Mouse (Mus musculus) brown adipose tissue, adult 24 weeks (tissue): Measurements from ENCODE around the gene Rffl. TPM values are rescaled to one million over a fixed set of nuclear protein-coding genes. Genes with fewer than 3 reads are reported as not detected.

ENCODE experiments used
- H3K27ac ChIP-seq: fragments of 200-500 bp; replicated peaks from 2 replicates; pipeline ENCODE4 v1.5.1; 2012; ENCODE audit warnings: low read depth, mild to moderate bottlenecking, low read length
- H3K4me1 ChIP-seq: fragments of 200-500 bp; 2 replicates; pipeline ENCODE4 v1.6.1; 2012; ENCODE audit warnings: low read length, mixed read lengths; ENCODE audit not compliant: control insufficient read depth, insufficient read depth, insufficient read length
- H3K4me3 ChIP-seq: fragments of 200-500 bp; 2 replicates; pipeline ENCODE4 v1.5.1; 2012; ENCODE audit warnings: low read depth, mild to moderate bottlenecking, low read length, moderate library complexity; ENCODE audit not compliant: insufficient read depth
- polyA plus RNA-seq: library from polyadenylated mRNA; stranded (reverse); fragments of >200 nt; gene quantifications from 2 replicates; pipeline ENCODE4 v1.2.4, GENCODE M21; 2012; ENCODE audit not compliant: missing spikeins, insufficient read depth, insufficient read length

The Rffl gene
- polyA plus RNA-seq, 1 experiment: 6.3 TPM

DNA sequence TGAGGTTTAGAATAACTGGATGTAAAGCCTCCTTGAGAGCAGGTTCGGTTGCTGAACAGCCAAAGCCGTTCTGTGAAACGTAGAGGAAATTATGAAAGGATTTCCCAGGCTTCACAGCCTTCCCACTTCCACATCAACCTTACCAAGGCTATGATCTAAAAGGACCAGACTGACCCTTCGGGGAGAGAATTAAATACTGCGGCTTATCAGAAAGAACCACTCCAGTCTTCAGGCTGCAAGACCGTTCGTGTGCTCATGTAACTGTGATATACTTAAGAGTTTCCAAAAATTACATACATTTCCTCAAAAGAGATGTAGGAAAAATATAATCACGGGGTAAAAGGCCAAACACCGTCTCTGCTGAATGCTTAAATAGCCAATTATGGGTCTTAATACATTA, 8.4 kb downstream of the Rffl start:
- Histone ChIP-seq H3K4me1 (peaks cover 9% of the 10 kb centered on the region), H3K4me3 (no peak overlapping the region), H3K27ac (no peak overlapping the region)

DNA sequence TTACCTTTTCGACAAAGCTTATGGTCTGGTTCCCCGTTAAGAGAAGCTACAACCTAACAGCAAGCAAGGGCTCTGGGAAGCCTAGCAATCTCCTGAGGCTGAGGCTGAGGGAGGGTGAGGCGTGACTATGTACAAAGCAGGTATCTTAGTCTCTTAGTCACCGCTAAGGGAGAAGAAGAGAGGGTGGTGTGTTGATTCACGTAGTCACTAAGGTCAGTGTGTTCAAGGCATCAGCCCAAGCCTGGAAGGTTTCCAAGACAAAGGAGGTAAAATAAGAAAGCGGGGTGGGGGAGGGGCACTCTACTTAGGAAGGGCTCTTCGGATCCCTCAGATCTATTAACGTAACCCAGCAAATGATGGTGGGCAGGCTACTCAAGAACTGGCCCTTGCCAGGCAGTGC, 9.5 kb downstream of the Rffl start:
- Histone ChIP-seq H3K4me1 (peaks cover 12% of the 10 kb centered on the region), H3K4me3 (no peak overlapping the region), H3K27ac (no peak overlapping the region)

GRCm38 (mm10) chr11:82860759-82861158, 10.3 kb downstream of the Rffl start:
- no peak overlapping the region for H3K4me3 ChIP-seq
- H3K4me1 ChIP-seq: peaks cover 12% of the 10 kb centered on the region
- H3K27ac ChIP-seq: no peak overlapping the region

DNA sequence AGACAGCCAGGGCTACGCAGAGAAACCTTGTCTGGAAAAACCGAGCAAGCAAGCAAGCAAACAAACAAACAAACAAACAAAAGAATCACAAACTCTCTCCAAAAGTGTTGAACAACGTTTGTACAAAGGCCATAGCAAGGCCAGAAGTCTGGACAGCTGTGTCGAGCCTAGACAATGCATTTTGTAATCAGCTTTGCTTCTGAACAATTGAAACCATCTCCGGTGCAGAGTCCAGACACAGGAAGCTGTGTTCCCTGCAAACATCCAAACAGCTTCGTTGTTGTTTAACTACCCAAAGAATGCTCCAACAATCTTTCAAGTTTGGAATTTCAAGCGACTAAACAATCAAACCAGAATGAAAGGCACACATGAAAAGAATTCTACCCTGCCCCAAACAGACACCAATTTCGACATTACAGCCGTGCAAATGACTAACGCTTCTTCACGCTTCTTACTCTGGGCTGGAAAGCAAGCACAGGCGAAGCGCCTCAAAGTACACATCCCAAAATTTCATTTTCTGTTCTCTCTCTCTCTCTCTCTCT, 13.6 kb downstream of the Rffl start:
- Histone ChIP-seq H3K27ac (peak overlapping the region; percentile 78), H3K4me3 (no peak overlapping the region; the same call in 1 of the 2 replicates), H3K4me1 (peaks cover 17% of the 10 kb centered on the region)

DNA sequence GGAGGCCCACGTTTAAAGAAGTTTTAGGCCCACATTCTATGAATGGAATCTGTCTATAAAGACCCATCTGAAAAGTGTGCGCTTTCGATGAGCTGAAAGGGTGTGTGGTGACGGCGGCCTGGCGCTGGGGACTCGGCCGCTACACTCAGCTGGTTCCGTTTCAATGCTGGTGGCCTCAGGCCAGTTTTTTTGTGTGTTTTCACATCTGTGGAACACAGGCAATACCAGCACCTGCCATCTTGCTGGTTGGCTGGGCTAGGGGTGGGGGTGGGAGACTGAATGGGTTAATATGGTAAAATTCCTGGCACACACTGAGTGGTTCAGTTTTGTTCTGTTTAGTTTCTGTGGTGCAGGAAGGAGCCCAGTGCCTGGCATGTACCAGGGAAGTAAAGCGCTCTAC, 15.0 kb downstream of the Rffl start:
- Histone ChIP-seq H3K4me3 (no peak overlapping the region), H3K27ac (no peak overlapping the region), H3K4me1 (peaks cover 9% of the 10 kb centered on the region)

DNA sequence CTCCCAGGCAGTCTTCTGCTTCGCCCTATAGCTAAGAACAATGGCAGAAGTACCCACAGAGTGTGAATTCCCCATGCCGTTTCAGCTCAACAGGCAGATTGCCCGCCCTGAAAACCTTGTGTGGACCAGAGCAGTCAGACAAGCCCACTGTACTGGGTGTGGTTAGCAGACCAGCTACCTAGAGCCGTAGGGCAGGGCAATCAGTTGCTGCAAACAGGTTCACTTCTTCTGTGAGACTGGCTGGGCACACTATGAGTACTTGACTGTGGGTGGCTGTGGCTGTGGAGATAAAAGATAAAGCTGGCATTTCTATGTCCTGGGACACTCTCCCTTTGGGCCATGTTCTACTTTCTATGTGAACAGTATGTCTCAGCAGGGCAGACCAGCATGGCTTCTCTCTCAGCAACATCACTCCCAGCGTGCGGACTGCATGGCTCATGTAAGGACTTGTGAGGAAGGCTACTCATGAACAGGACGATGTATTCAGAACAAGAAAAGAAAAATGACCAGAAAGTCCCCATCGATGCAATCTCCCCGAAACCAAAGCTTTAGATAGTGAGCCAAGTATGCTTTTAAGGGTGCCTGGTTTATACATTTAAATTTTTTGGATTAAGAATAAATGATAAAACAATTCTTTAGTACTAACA, 15.6 kb downstream of the Rffl start:
- H3K4me1 ChIP-seq: peaks cover 9% of the 10 kb centered on the region; the same call in 1 of the 2 replicates
- no peak overlapping the region for H3K4me3 ChIP-seq
- H3K27ac ChIP-seq: no peak overlapping the region

DNA sequence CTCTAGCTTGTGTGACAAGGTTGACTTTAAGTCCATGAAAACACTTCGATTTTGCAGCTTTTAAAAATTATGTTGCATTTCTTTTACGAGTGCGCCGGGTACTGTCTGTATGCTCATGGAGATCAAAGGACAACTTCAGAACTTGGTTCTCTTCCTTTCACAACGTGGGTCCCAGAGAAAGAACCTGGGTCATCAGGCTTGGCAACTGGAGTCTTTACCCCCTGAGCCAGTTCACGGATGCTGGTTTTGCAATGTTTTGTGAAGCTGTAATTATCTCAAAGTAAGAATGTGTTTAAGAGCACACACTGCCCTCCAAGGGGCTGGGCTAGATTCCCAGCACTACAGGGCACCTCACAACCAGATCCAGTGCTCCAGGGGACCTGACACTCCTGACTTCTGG, 16.9 kb downstream of the Rffl start:
- Histone ChIP-seq H3K4me3 (no peak overlapping the region), H3K4me1 (peaks cover 9% of the 10 kb centered on the region; the same call in 1 of the 2 replicates), H3K27ac (no peak overlapping the region)

GRCm38 (mm10) chr11:82852958-82853357, 18.1 kb downstream of the Rffl start:
- peaks cover 9% of the 10 kb centered on the region; the same call in 1 of the 2 replicates for H3K4me1 ChIP-seq
- H3K4me3 ChIP-seq: no peak overlapping the region
- no peak overlapping the region for H3K27ac ChIP-seq

- Histone ChIP-seq H3K4me1 (peaks cover 10% of the 10 kb centered on the region; the same call in 1 of the 2 replicates), H3K27ac (no peak overlapping the region), H3K4me3 (no peak overlapping the region)
Measured at GRCm38 (mm10) chr11:82852540-82852939, 18.5 kb downstream of the Rffl start.

DNA sequence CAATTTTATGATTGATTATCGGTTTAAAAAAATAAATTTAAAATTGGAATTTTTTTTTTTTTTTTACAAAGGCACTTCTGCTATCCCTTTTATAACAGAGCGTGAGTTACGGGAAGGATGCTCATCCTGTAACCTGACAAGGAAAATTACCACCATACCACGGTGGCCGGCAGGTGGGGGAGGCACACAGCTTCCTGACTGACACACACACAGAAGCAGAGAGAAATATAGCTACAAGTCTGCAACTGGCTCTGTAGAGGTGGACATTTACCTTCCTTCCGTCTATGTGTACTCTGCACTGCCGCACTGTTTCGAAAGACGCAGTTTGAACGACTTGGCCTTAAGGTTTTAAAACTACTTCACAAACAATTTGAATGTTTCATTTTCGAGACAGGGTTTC, 18.9 kb downstream of the Rffl start:
- Histone ChIP-seq H3K4me3 (no peak overlapping the region), H3K27ac (no peak overlapping the region), H3K4me1 (peaks cover 13% of the 10 kb centered on the region)

GRCm38 (mm10) chr11:82850259-82850658, 20.8 kb downstream of the Rffl start:
- peaks cover 13% of the 10 kb centered on the region for H3K4me1 ChIP-seq
- no peak overlapping the region for H3K27ac ChIP-seq
- H3K4me3 ChIP-seq: no peak overlapping the region

DNA sequence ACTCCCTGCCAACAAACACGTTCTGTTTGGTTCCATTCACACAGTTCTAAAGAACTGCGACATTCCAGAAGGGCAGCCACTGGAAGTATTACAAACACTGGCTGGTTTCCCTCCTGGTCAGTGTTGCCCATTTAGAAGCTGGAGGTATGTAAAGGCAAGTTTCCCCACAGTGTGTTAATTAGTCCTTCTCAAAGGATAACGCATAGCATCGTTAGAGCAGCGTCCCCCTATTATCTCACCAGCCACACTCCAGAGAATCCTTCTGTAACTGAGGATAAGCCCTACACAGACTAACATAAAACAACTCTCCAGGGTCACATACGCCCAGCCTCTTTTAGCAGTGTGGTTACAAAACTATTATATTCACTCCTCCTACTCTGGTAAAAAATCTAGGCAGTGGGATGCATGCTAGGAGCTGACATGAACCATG, 23.4 kb downstream of the Rffl start:
- H3K4me3 ChIP-seq: no peak overlapping the region
- H3K4me1 ChIP-seq: peaks cover 17% of the 10 kb centered on the region

DNA sequence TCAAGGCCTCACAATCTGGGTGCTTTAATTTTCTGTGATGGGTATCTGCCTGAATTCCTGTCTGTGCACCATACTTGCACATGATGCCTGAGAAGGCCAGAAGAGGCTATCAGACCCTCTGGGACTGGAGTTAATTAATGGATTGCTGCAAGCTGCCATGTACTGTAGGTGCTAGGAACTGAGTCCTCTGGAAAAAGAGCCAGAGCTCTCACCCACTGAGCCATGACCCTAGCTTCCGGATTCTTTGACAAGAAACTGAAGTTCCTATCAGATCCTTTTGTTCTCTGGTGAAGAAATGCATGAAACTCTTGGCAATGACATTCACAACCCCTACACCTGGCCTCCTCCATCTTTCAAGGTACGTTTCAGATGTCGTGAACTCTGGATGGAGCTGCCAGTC, 24.1 kb downstream of the Rffl start:
- no peak overlapping the region for H3K27ac ChIP-seq
- H3K4me3 ChIP-seq: no peak overlapping the region
- H3K4me1 ChIP-seq: peaks cover 17% of the 10 kb centered on the region

More for the DNA sequence above, 23.4 kb downstream of the Rffl start:
- H3K27ac ChIP-seq: no peak overlapping the region

DNA sequence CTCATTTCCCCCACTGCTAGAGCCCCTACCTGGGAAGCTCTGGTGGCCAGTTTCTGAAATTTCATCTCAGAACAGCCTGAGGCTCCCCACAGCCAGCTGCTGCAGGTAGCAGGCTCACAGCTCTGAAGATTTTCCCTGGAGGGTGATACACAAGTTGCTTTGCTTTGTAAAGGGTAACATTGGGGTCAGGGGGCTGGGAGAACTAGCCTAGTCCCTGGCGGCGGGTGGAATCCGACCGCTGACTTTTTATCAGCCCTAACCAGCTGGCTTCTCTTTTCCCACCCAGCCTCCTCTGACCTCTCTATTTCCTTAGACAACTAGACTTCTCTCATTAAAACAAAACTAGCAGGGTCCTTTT, 25.0 kb downstream of the Rffl start:
- Histone ChIP-seq H3K27ac (no peak overlapping the region; the same call in 1 of the 2 replicates), H3K4me1 (peaks cover 17% of the 10 kb centered on the region), H3K4me3 (no peak overlapping the region; the same call in 1 of the 2 replicates)

DNA sequence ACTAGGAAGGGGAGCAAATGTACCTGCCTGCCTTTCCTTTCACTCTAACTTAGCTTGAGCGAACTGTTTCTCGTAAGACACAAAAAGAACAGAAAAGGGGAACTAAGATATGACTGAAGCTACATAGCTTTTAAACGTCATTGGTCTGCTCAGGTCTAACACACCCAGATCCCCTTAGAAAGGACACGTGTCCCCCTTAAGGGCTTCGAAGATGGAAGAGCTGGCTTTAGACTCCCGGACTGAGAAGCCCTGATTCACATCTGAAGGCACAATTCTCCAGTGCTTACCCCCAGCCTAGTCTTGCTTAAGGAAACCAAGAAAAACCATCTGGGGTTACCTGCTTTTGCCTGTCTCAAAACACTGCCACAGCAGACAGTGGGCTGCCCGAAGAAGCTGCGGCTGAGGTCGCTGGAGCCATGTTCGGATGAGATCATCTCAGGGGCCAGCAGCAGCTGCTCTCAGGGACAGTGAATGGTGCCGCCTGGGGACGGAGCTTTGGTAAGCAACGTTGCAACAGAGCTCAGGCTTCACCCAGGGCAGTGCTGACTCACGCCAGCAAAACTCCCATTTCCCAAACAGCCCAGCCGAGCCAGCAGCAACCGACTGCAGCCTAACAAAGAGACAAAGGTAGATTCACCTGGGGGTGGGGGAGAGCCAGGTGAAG, 25.5 kb downstream of the Rffl start:
- H3K27ac ChIP-seq: peak overlapping the region; percentile 66
- peak overlapping the region; percentile 50 for H3K4me3 ChIP-seq
- H3K4me1 ChIP-seq: peaks cover 17% of the 10 kb centered on the region
